Mouse (Mus musculus) embryonic facial prominence, embryonic 11.5 days (tissue): ENCODE results near the gene Lif. TPM values are rescaled to one million over a fixed set of nuclear protein-coding genes. Genes with fewer than 3 reads are reported as not detected.

Experiments
- polyA plus RNA-seq: library from polyadenylated mRNA; unstranded; fragments of >200 nt; fragmentation: Nextera tagmentation; extraction: Ambion mirVana; gene quantifications from 2 replicates; pipeline ENCODE4 v1.2.1, GENCODE M21; 2014

Lif gene
- polyA plus RNA-seq, 1 experiment from 2014 or later: 0.07 TPM

Other genes starting within 250 kb of the Lif start
- gene Sec14l4, start 226.1 kb upstream of the Lif start, polyA plus RNA-seq: not detected in 2 replicates
- not detected in 2 replicates for gene Sec14l3, start 192.7 kb upstream of the Lif start, polyA plus RNA-seq
- gene Mtfp1, start 162.1 kb upstream of the Lif start, polyA plus RNA-seq: 6.7 and 8.7 TPM in 2 replicates
- 1.3 and 1.5 TPM in 2 replicates for gene Sec14l2, start 134.1 kb upstream of the Lif start, polyA plus RNA-seq
- 26.1 and 26.4 TPM in 2 replicates for gene Rnf215, start 122.4 kb upstream of the Lif start, polyA plus RNA-seq
- gene Ccdc157, start 97.3 kb upstream of the Lif start, polyA plus RNA-seq: 3.5 and 3.6 TPM in 2 replicates
- gene Sf3a1, start 97.2 kb upstream of the Lif start, polyA plus RNA-seq: 82.7 and 84.6 TPM in 2 replicates
- gene Tbc1d10a, start 70.8 kb upstream of the Lif start, polyA plus RNA-seq: 15.9 and 18.1 TPM in 2 replicates
- gene Castor1, start 39.3 kb upstream of the Lif start, polyA plus RNA-seq: 1.7 and 2.3 TPM in 2 replicates
- not detected in 2 replicates for gene Osm, start 21.1 kb upstream of the Lif start, polyA plus RNA-seq
- 0.56 TPM in 2 replicates for gene Hormad2, start 183.5 kb downstream of the Lif start, polyA plus RNA-seq